Mouse (Mus musculus) cerebellum, adult 2 months (tissue): Measurements from ENCODE around the gene Hp1bp3.

Experiments
- CTCF ChIP-seq: fragments of 200-500 bp; IDR thresholded peaks from 2 replicates; pipeline ENCODE4 v1.5.1; 2011; ENCODE audit warnings: low read depth, mild to moderate bottlenecking, control low read depth, low read length, moderate library complexity, borderline replicate concordance; ENCODE audit not compliant: insufficient read depth
- POLR2A ChIP-seq: fragments of 200-500 bp; IDR thresholded peaks from 2 replicates; pipeline ENCODE4 v1.6.1; 2011; ENCODE audit warnings: low read length, control low read depth, borderline replicate concordance; ENCODE audit not compliant: insufficient read depth

DNA sequence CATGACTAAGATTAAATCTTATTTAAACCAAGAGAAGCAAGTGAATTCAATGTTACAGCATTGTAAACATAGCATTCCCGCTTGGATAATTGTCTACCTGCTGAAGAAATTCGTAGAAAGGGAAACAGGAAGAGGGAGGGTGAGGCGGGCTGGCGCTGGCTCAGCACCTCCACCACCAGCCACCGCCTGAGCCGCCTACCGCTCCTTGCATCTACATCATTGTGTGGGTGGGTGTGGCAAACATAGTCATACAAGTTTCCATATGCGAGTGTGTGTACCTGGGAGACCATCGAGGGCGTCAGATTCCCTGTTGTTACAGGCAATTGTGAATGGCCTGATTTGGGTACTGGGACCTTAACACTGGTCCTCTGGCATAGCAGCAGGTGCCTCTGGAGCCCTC, 49.6 kb upstream of the Hp1bp3 start:
- TF ChIP-seq CTCF (no peak), POLR2A (no peak)
